Mouse (Mus musculus): Measurements from ENCODE around the gene Ptk6. TPM values are rescaled to one million over a fixed set of nuclear protein-coding genes. Genes with fewer than 3 reads are reported as not detected.

The Ptk6 gene
- polyA plus RNA-seq, 1 experiment = 0.10 TPM

- Histone ChIP-seq H3K27ac (ENCODE audit: insufficient read depth, low read length) (no peak overlapping the region), H3K4me3 (ENCODE audit: insufficient read depth, low read length) (no peak overlapping the region), H3K4me1 (ENCODE audit: control insufficient read depth, insufficient read depth, low read length) (no peaks in the 10 kb centered on the region)
- TF ChIP-seq POLR2A (IDR thresholded peaks at IDR 0.05; ENCODE audit: extremely low read depth, insufficient read depth, low read length) = no peak
- TF ChIP-seq CTCF (IDR thresholded peaks at IDR 0.05; ENCODE audit: extremely low read depth, insufficient read depth, low read length) = no peak
These were observed 36.3 kb upstream of the Ptk6 start for GRCm38 (mm10) chr2:181238861-181239260.

GRCm38 (mm10) chr2:181238091-181238610 lies 35.6 kb upstream of the Ptk6 start:
- no peak overlapping the region for H3K4me3 ChIP-seq (ENCODE audit: insufficient read depth, low read length)
- TF ChIP-seq POLR2A (IDR thresholded peaks at IDR 0.05; ENCODE audit: extremely low read depth, insufficient read depth, low read length) (no peak), CTCF (IDR thresholded peaks at IDR 0.05; ENCODE audit: extremely low read depth, insufficient read depth, low read length) (no peak)
- H3K4me1 ChIP-seq (ENCODE audit: control insufficient read depth, insufficient read depth, low read length) = no peaks in the 10 kb centered on the region
- no peak overlapping the region for H3K27ac ChIP-seq (ENCODE audit: insufficient read depth, low read length)

DNA sequence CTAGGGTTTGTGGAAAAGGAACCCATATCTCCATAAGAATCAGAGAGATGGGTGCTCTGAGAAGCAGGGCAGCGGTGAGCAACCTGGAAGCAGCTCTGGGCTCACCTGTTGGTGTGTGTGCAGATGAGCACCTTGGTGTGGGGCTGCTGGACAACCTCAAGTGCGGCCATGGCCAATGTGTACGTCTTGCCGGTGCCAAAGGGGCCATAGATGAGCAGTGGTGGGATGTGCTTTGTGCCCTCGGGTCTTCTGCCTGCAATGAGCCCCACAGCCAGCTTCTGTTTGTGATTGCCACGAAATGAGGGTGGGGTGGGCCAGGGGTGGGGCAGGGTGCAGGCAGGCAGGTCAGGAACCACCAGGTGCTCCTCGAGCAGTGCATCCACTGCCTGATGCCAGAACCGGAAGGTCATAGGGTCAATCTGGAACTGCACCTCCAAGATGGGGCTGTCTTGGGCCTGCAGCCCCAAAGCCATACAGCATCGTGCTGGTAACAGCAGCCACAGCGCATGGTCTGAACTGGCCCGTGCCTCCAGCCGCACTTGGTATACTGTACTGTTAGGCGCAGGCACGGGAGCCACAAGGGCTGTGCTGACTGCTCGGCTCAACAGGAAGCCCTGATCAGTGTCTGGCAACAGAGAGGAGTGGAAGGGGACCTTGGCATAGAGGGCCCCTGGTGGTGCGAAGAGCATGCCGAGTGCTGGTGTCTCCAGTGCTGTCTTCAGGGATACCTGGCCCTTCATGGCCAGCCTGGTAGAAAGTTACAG lies 34.8 kb upstream of the Ptk6 start:
- no peaks in the 10 kb centered on the region for H3K4me1 ChIP-seq (ENCODE audit: control insufficient read depth, insufficient read depth, low read length)
- no peak overlapping the region for H3K4me3 ChIP-seq (ENCODE audit: insufficient read depth, low read length)
- TF ChIP-seq POLR2A (IDR thresholded peaks at IDR 0.05; ENCODE audit: extremely low read depth, insufficient read depth, low read length) (no peak), CTCF (IDR thresholded peaks at IDR 0.05; ENCODE audit: extremely low read depth, insufficient read depth, low read length) (no peak)
- no peak overlapping the region for H3K27ac ChIP-seq (ENCODE audit: insufficient read depth, low read length)

GRCm38 (mm10) chr2:181235681-181236566 lies 33.3 kb upstream of the Ptk6 start:
- H3K4me1 ChIP-seq (ENCODE audit: control insufficient read depth, insufficient read depth, low read length) = no peaks in the 10 kb centered on the region
- no peak overlapping the region for H3K4me3 ChIP-seq (ENCODE audit: insufficient read depth, low read length)
- TF ChIP-seq CTCF (IDR thresholded peaks at IDR 0.05; ENCODE audit: extremely low read depth, insufficient read depth, low read length) (no peak), POLR2A (IDR thresholded peaks at IDR 0.05; ENCODE audit: extremely low read depth, insufficient read depth, low read length) (no peak)
- no peak overlapping the region for H3K27ac ChIP-seq (ENCODE audit: insufficient read depth, low read length)

DNA sequence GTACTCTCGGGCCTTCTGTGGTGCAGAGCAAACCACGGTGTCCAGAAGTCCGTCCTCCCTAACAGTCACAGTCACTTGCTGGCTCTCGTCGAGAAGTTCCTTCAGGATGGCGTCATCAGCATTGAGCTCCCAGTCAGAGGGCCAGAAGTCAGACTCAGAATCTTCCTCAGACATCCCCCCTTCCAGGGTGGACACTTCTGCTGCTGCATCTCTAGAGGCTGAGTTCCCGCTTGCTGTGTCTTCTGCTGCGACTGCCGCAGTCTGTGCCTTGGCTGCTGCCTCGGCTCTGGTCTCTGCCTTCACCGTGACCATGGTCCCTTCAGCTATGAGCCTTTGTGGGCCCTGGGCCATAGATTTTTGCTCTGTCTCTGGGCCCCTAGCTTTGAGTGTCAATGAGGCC lies 32.1 kb upstream of the Ptk6 start:
- Histone ChIP-seq H3K4me3 (ENCODE audit: insufficient read depth, low read length) (no peak overlapping the region), H3K4me1 (ENCODE audit: control insufficient read depth, insufficient read depth, low read length) (no peaks in the 10 kb centered on the region), H3K27ac (ENCODE audit: insufficient read depth, low read length) (no peak overlapping the region)
- TF ChIP-seq POLR2A (IDR thresholded peaks at IDR 0.05; ENCODE audit: extremely low read depth, insufficient read depth, low read length) (no peak), CTCF (IDR thresholded peaks at IDR 0.05; ENCODE audit: extremely low read depth, insufficient read depth, low read length) (no peak)

- no peak for TF ChIP-seq POLR2A (IDR thresholded peaks at IDR 0.05; ENCODE audit: extremely low read depth, insufficient read depth, low read length)
- TF ChIP-seq CTCF (IDR thresholded peaks at IDR 0.05; ENCODE audit: extremely low read depth, insufficient read depth, low read length) = no peak
- Histone ChIP-seq H3K27ac (ENCODE audit: insufficient read depth, low read length) (no peak overlapping the region), H3K4me3 (ENCODE audit: insufficient read depth, low read length) (no peak overlapping the region), H3K4me1 (ENCODE audit: control insufficient read depth, insufficient read depth, low read length) (no peaks in the 10 kb centered on the region)
These were observed 30.9 kb upstream of the Ptk6 start for GRCm38 (mm10) chr2:181233443-181233842.

GRCm38 (mm10) chr2:181231171-181231570 lies 28.6 kb upstream of the Ptk6 start:
- H3K27ac ChIP-seq (ENCODE audit: insufficient read depth, low read length) = no peak overlapping the region
- H3K4me3 ChIP-seq (ENCODE audit: insufficient read depth, low read length) = no peak overlapping the region
- TF ChIP-seq POLR2A (IDR thresholded peaks at IDR 0.05; ENCODE audit: extremely low read depth, insufficient read depth, low read length) (no peak), CTCF (IDR thresholded peaks at IDR 0.05; ENCODE audit: extremely low read depth, insufficient read depth, low read length) (no peak)
- H3K4me1 ChIP-seq (ENCODE audit: control insufficient read depth, insufficient read depth, low read length) = no peaks in the 10 kb centered on the region

- Histone ChIP-seq H3K4me3 (ENCODE audit: insufficient read depth, low read length) (no peak overlapping the region), H3K27ac (ENCODE audit: insufficient read depth, low read length) (no peak overlapping the region), H3K4me1 (ENCODE audit: control insufficient read depth, insufficient read depth, low read length) (no peaks in the 10 kb centered on the region)
- TF ChIP-seq CTCF (IDR thresholded peaks at IDR 0.05; ENCODE audit: extremely low read depth, insufficient read depth, low read length) (no peak), POLR2A (IDR thresholded peaks at IDR 0.05; ENCODE audit: extremely low read depth, insufficient read depth, low read length) (no peak)
These were observed 25.7 kb upstream of the Ptk6 start for GRCm38 (mm10) chr2:181228335-181228734.

DNA sequence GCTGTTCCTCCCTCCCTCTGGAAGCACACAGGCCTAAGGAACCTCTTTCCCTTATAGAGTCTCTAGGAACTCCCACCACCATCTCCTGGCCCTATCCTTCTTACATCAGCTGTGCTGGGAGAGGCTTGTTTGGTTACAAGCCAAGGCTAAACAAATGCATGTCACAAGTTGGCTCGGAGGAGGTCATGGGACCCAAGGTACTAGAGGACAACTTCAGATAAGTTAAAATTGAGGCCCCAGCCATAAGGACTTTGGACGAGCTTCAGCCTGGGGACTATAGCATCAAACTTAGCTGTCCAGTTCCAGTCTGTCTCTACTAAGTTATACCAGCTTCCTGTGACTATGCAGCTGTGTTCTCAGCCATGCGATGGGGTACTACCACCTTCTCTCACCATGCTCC lies 24.5 kb upstream of the Ptk6 start:
- TF ChIP-seq POLR2A (IDR thresholded peaks at IDR 0.05; ENCODE audit: extremely low read depth, insufficient read depth, low read length) (no peak), CTCF (IDR thresholded peaks at IDR 0.05; ENCODE audit: extremely low read depth, insufficient read depth, low read length) (no peak)
- Histone ChIP-seq H3K4me3 (ENCODE audit: insufficient read depth, low read length) (no peak overlapping the region), H3K27ac (ENCODE audit: insufficient read depth, low read length) (no peak overlapping the region), H3K4me1 (ENCODE audit: control insufficient read depth, insufficient read depth, low read length) (no peaks in the 10 kb centered on the region)

Data from cortical plate, adult 2 months (tissue).